Mouse (Mus musculus) right cerebral cortex, adult 18-20 months (tissue): ENCODE measurements around the gene Xrcc5.

Source experiments
- DNase-seq: peaks from one replicate; pipeline ENCODE4 v3.0.0; 2022; ENCODE audit warnings: mixed read lengths

Xrcc5 gene

GRCm38 (mm10) chr1:72316409-72316808 lies 9.2 kb downstream of the Xrcc5 start:
- no peak for DNase-seq

- DNase-seq = no peak
Observed at GRCm38 (mm10) chr1:72316901-72317300, 9.7 kb downstream of the Xrcc5 start.

GRCm38 (mm10) chr1:72320759-72321158 lies 13.5 kb downstream of the Xrcc5 start:
- no peak for DNase-seq

GRCm38 (mm10) chr1:72323248-72323647 lies 16.0 kb downstream of the Xrcc5 start:
- DNase-seq = no peak

GRCm38 (mm10) chr1:72326162-72326821 lies 19.1 kb downstream of the Xrcc5 start:
- no peak for DNase-seq

GRCm38 (mm10) chr1:72334807-72335206 lies 27.6 kb downstream of the Xrcc5 start:
- no peak for DNase-seq

GRCm38 (mm10) chr1:72336780-72337179 lies 29.6 kb downstream of the Xrcc5 start:
- DNase-seq = peak; percentile 67

GRCm38 (mm10) chr1:72338341-72338740 lies 31.1 kb downstream of the Xrcc5 start:
- no peak for DNase-seq

- DNase-seq = no peak
Observed at GRCm38 (mm10) chr1:72347873-72348272, 40.7 kb downstream of the Xrcc5 start.

- DNase-seq = no peak
Observed at GRCm38 (mm10) chr1:72354856-72355255, 47.6 kb downstream of the Xrcc5 start.

- no peak for DNase-seq
Observed at GRCm38 (mm10) chr1:72358216-72358615, 51.0 kb downstream of the Xrcc5 start.

GRCm38 (mm10) chr1:72359462-72359861 lies 52.2 kb downstream of the Xrcc5 start:
- DNase-seq = no peak

GRCm38 (mm10) chr1:72360809-72361208 lies 53.6 kb downstream of the Xrcc5 start:
- no peak for DNase-seq

- peak; percentile 10 for DNase-seq
Observed at GRCm38 (mm10) chr1:72364661-72365060, 57.4 kb downstream of the Xrcc5 start.

GRCm38 (mm10) chr1:72372512-72372911 lies 65.3 kb downstream of the Xrcc5 start:
- peak; percentile 50 for DNase-seq

- DNase-seq = no peak
Observed at GRCm38 (mm10) chr1:72372913-72373312, 65.7 kb downstream of the Xrcc5 start.

- no peak for DNase-seq
Observed at GRCm38 (mm10) chr1:72373648-72374047, 66.4 kb downstream of the Xrcc5 start.

GRCm38 (mm10) chr1:72374049-72374448 lies 66.8 kb downstream of the Xrcc5 start:
- DNase-seq = no peak

- DNase-seq = no peak
Observed at GRCm38 (mm10) chr1:72378151-72378550, 70.9 kb downstream of the Xrcc5 start.

GRCm38 (mm10) chr1:72379752-72380353 lies 72.6 kb downstream of the Xrcc5 start:
- no peak for DNase-seq

GRCm38 (mm10) chr1:72380544-72380943 lies 73.3 kb downstream of the Xrcc5 start:
- DNase-seq = no peak

GRCm38 (mm10) chr1:72383056-72383455 lies 75.8 kb downstream of the Xrcc5 start:
- no peak for DNase-seq

- no peak for DNase-seq
Observed at GRCm38 (mm10) chr1:72383651-72384050, 76.4 kb downstream of the Xrcc5 start.

GRCm38 (mm10) chr1:72390420-72390819 lies 83.2 kb downstream of the Xrcc5 start:
- DNase-seq = no peak
